Mouse (Mus musculus) kidney, adult 2 months (tissue): ENCODE results near the gene Slc39a11. TPM values are rescaled to one million over a fixed set of nuclear protein-coding genes. Genes with fewer than 3 reads are reported as not detected.
A peak's percentile ranks its signal among the peaks of the same experiment; 100 is the strongest.

ENCODE experiments used
- DNase-seq: peaks from one replicate; pipeline ENCODE4 v3.0.0; 2021
- H3K27ac ChIP-seq: fragments of 200-500 bp; 2 replicates; pipeline ENCODE4 v1.5.1; 2012; ENCODE audit warnings: low read depth, low read length, control low read depth, inconsistent platforms; ENCODE audit not compliant: insufficient read depth
- H3K27me3 ChIP-seq: fragments of 200-500 bp; replicated peaks from 2 replicates; pipeline ENCODE4 v1.6.1; 2012; ENCODE audit warnings: mild to moderate bottlenecking, moderate library complexity, low read length, inconsistent platforms; ENCODE audit not compliant: control insufficient read depth, insufficient read depth
- H3K36me3 ChIP-seq: fragments of 200-500 bp; 2 replicates; pipeline ENCODE4 v1.6.1; 2012; ENCODE audit warnings: mild to moderate bottlenecking, moderate library complexity, low read length, inconsistent platforms; ENCODE audit not compliant: control insufficient read depth, insufficient read depth
- H3K4me1 ChIP-seq: fragments of 200-500 bp; 2 replicates; pipeline ENCODE4 v1.6.1; 2011; ENCODE audit warnings: low read length; ENCODE audit not compliant: control insufficient read depth, insufficient read depth
- H3K4me3 ChIP-seq: fragments of 200-500 bp; 2 replicates; pipeline ENCODE4 v1.5.1; 2011; ENCODE audit warnings: mild to moderate bottlenecking, low read depth, low read length, control low read depth; ENCODE audit not compliant: insufficient read depth
- CTCF ChIP-seq: fragments of 200-500 bp; conservative IDR thresholded peaks from 2 replicates; pipeline ENCODE4 v1.5.1; 2011; ENCODE audit warnings: low read depth, mild to moderate bottlenecking, control low read depth, low read length, moderate library complexity, mixed read lengths; ENCODE audit not compliant: insufficient read depth, insufficient read length
- POLR2A ChIP-seq: fragments of 200-500 bp; IDR thresholded peaks from one replicate; pipeline ENCODE4 v1.6.1; 2011; ENCODE audit warnings: low read depth, low read length, control low read depth
- WGBS: fragments of 180-500 bp; shearing (Covaris S2); methylation state at CpG from one replicate; pipeline ENCODE4 v1.1.7; 2018; 5-methylcytosine and 5-hydroxymethylcytosine counted together
- polyA plus RNA-seq: library from polyadenylated mRNA; depleted of rRNA; stranded (reverse); fragments of >200 nt; gene quantifications from 2 replicates; pipeline ENCODE4 v1.2.3, GENCODE M21; 2012

Gene Slc39a11
- polyA plus RNA-seq, 1 experiment, result 24.5 TPM

DNA sequence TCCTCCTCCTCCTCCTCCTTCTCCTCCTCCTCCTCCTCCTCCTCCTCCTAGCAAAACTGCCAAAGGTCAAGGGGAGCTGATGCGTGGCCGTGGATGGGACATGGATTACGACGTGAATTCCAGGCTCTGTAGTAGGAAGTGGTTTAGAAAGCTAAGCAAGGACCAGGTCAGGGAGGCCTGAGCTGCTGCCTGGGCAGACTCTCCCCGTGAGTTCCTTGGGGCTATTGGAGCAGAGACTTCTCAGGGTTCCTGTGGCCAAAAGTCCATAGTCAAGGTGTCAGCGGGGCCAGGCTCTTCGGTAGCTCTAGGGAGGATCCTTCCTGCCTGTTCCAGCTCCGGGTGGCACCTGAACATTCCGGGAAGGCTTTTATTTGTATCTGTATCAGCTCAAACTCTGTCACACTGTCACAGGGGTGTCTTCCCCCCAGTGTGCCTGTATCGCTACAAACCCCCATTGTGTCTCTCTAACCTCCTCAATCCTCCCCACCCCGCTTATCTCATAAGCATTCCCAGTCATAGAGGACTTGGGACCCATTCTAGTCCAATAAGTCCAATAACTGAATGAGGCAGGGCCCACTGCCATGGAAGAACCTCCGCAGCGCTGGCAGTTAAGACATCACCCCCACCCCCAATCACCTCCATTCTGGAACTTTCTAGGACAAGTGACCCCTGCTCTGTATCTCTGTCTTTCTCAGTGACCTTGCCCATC lies 356.8 kb downstream of the Slc39a11 start:
- WGBS, result 53% methylated on average over 13 of the region's 13 CpGs
- Histone ChIP-seq H3K27ac (peak overlapping the region; percentile 45; the same call in 1 of the 2 replicates), H3K27me3 (no peaks in the 10 kb centered on the region), H3K4me3 (no peak overlapping the region), H3K4me1 (peaks cover 5% of the 10 kb centered on the region; the same call in 1 of the 2 replicates), H3K36me3 (no peaks in the 10 kb centered on the region)
- DNase-seq, result peak; percentile 76
- TF ChIP-seq POLR2A, result no peak
- TF ChIP-seq CTCF, result no peak

- Histone ChIP-seq H3K36me3 (no peaks in the 10 kb centered on the region), H3K4me3 (no peak overlapping the region), H3K27ac (no peak overlapping the region), H3K27me3 (no peaks in the 10 kb centered on the region), H3K4me1 (peaks cover 5% of the 10 kb centered on the region; the same call in 1 of the 2 replicates)
- no peak for TF ChIP-seq CTCF
- no peak for TF ChIP-seq POLR2A
- 60% methylated on average over 17 of the region's 17 CpGs for WGBS
- DNase-seq, result peak; percentile 14
Observed at GRCm38 (mm10) chr11:113291781-113292714, 357.8 kb downstream of the Slc39a11 start.

DNA sequence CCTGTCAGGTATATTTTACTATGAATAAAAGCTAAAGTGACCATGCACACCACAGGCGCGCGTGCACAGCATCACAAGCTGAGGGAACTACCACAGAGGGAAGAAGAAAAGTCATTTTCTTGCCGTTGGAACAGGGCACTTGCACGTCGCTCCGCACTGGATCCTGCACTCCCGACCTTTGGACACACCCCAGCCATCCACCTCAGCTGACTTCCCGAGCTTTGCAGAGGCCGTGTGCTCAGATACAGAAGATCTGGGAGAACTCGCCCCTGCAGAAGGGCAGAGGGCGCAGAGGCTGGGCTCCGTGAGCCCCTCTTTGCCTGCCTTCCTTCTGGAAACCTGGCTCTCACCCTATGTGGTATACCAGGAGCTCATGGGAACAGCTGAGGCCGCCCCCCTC lies 359.0 kb downstream of the Slc39a11 start:
- Histone ChIP-seq H3K27ac (no peak overlapping the region), H3K4me3 (no peak overlapping the region), H3K4me1 (peaks cover 5% of the 10 kb centered on the region; the same call in 1 of the 2 replicates), H3K27me3 (no peaks in the 10 kb centered on the region), H3K36me3 (no peaks in the 10 kb centered on the region)
- no peak for TF ChIP-seq POLR2A
- TF ChIP-seq CTCF, result no peak
- whole genome bisulfite sequencing, result 65% methylated on average over 14 of the region's 14 CpGs
- DNase-seq, result peak; percentile 68

- TF ChIP-seq CTCF, result no peak
- TF ChIP-seq POLR2A, result no peak
- H3K27me3 ChIP-seq, result no peaks in the 10 kb centered on the region
- 57% methylated on average over 27 of the region's 27 CpGs for WGBS
- no peak overlapping the region for H3K4me3 ChIP-seq
- H3K27ac ChIP-seq, result no peak overlapping the region
- no peak for DNase-seq
- no peaks in the 10 kb centered on the region for H3K36me3 ChIP-seq
- H3K4me1 ChIP-seq, result no peaks in the 10 kb centered on the region
Observed at GRCm38 (mm10) chr11:113284951-113285741, 364.7 kb downstream of the Slc39a11 start.

GRCm38 (mm10) chr11:113283376-113283811 lies 366.5 kb downstream of the Slc39a11 start:
- H3K36me3 ChIP-seq, result no peaks in the 10 kb centered on the region
- 30% methylated on average over 11 of the region's 11 CpGs for WGBS
- no peaks in the 10 kb centered on the region for H3K4me1 ChIP-seq
- no peaks in the 10 kb centered on the region for H3K27me3 ChIP-seq
- no peak for TF ChIP-seq CTCF
- TF ChIP-seq POLR2A, result no peak
- no peak overlapping the region for H3K4me3 ChIP-seq
- peak; percentile 24 for DNase-seq
- no peak overlapping the region for H3K27ac ChIP-seq

GRCm38 (mm10) chr11:113278238-113278637 lies 371.6 kb downstream of the Slc39a11 start:
- Histone ChIP-seq H3K27ac (no peak overlapping the region), H3K4me3 (no peak overlapping the region), H3K4me1 (no peaks in the 10 kb centered on the region), H3K27me3 (no peaks in the 10 kb centered on the region), H3K36me3 (no peaks in the 10 kb centered on the region)
- WGBS, result 94% methylated on average over 6 of the region's 6 CpGs
- no peak for DNase-seq
- TF ChIP-seq CTCF (no peak), POLR2A (no peak)
